Mouse (Mus musculus): ENCODE results near the gene Aqp7.
A peak's percentile ranks its signal among the peaks of the same experiment; 100 is the strongest.

Aqp7 gene

GRCm38 (mm10) chr4:41063351-41063750 is 15.4 kb upstream of the Aqp7 start:
- no peak for DNase-seq (ENCODE audit: low read depth in 2 of 2, low spot score in 2 of 2)

- no peak for DNase-seq (ENCODE audit: low read depth in 2 of 2, low spot score in 2 of 2)
Measured at GRCm38 (mm10) chr4:41057361-41057760, 9.4 kb upstream of the Aqp7 start.

- no peak for DNase-seq (ENCODE audit: low read depth in 2 of 2, low spot score in 2 of 2)
Measured at GRCm38 (mm10) chr4:41056742-41057332, 8.9 kb upstream of the Aqp7 start.

- no peak for DNase-seq (ENCODE audit: low read depth in 2 of 2, low spot score in 2 of 2)
Measured at GRCm38 (mm10) chr4:41056253-41056652, 8.3 kb upstream of the Aqp7 start.

GRCm38 (mm10) chr4:41055111-41055510 is 7.2 kb upstream of the Aqp7 start:
- no peak for DNase-seq (ENCODE audit: low read depth in 2 of 2, low spot score in 2 of 2)

GRCm38 (mm10) chr4:41051781-41052180 is 3.8 kb upstream of the Aqp7 start:
- DNase-seq (ENCODE audit: low read depth in 2 of 2, low spot score in 2 of 2): no peak

GRCm38 (mm10) chr4:41050726-41051675 is 3.1 kb upstream of the Aqp7 start:
- DNase-seq (ENCODE audit: low read depth in 2 of 2, low spot score in 2 of 2): peak; percentile 68 to 79

- no peak for DNase-seq (ENCODE audit: low read depth in 2 of 2, low spot score in 2 of 2)
Measured at GRCm38 (mm10) chr4:41048926-41049325, 987 bp upstream of the Aqp7 start.

- DNase-seq (ENCODE audit: low read depth in 2 of 2, low spot score in 2 of 2): no peak
Measured at GRCm38 (mm10) chr4:41046254-41046795, 1.6 kb downstream of the Aqp7 start.

- no peak for DNase-seq (ENCODE audit: low read depth in 2 of 2, low spot score in 2 of 2)
Measured at GRCm38 (mm10) chr4:41045288-41045687, 2.7 kb downstream of the Aqp7 start.

- DNase-seq (ENCODE audit: low read depth in 2 of 2, low spot score in 2 of 2): no peak
Measured at GRCm38 (mm10) chr4:41043961-41044360, 4.0 kb downstream of the Aqp7 start.

- no peak for DNase-seq (ENCODE audit: low read depth in 2 of 2, low spot score in 2 of 2)
Measured at GRCm38 (mm10) chr4:41042880-41043279, 5.1 kb downstream of the Aqp7 start.

GRCm38 (mm10) chr4:41040983-41041382 is 7.0 kb downstream of the Aqp7 start:
- no peak for DNase-seq (ENCODE audit: low read depth in 2 of 2, low spot score in 2 of 2)

GRCm38 (mm10) chr4:41037942-41038341 is 10.0 kb downstream of the Aqp7 start:
- DNase-seq (ENCODE audit: low read depth in 2 of 2, low spot score in 2 of 2): no peak

- DNase-seq (ENCODE audit: low read depth in 2 of 2, low spot score in 2 of 2): no peak
Measured at GRCm38 (mm10) chr4:41031242-41031641, 16.7 kb downstream of the Aqp7 start.

GRCm38 (mm10) chr4:41029372-41029771 is 18.6 kb downstream of the Aqp7 start:
- DNase-seq (ENCODE audit: low read depth in 2 of 2, low spot score in 2 of 2): no peak

GRCm38 (mm10) chr4:41028272-41028671 is 19.7 kb downstream of the Aqp7 start:
- peak in 1 of 2 experiments; percentile 2 for DNase-seq (ENCODE audit: low read depth in 2 of 2, low spot score in 2 of 2)

GRCm38 (mm10) chr4:41027872-41028271 is 20.1 kb downstream of the Aqp7 start:
- no peak for DNase-seq (ENCODE audit: low read depth in 2 of 2, low spot score in 2 of 2)

GRCm38 (mm10) chr4:41026086-41026787 is 21.7 kb downstream of the Aqp7 start:
- no peak for DNase-seq (ENCODE audit: low read depth in 2 of 2, low spot score in 2 of 2)

GRCm38 (mm10) chr4:41021094-41021493 is 26.8 kb downstream of the Aqp7 start:
- no peak for DNase-seq (ENCODE audit: low read depth in 2 of 2, low spot score in 2 of 2)

- DNase-seq (ENCODE audit: low read depth in 2 of 2, low spot score in 2 of 2): no peak
Measured at GRCm38 (mm10) chr4:41015798-41016197, 32.1 kb downstream of the Aqp7 start.

- DNase-seq (ENCODE audit: low read depth in 2 of 2, low spot score in 2 of 2): no peak
Measured at GRCm38 (mm10) chr4:41013351-41013750, 34.6 kb downstream of the Aqp7 start.

All from CD8-positive naive resting alpha-beta T cell, adult 2 months (primary cell).